Mouse (Mus musculus) CH12.LX (cell line): Measurements from ENCODE around the gene Cd3g. TPM values are rescaled to one million over a fixed set of nuclear protein-coding genes. Genes with fewer than 3 reads are reported as not detected.

ENCODE experiments used
- DNase-seq: peaks from one replicate; pipeline ENCODE4 v3.0.0-alpha.2; 2013; ENCODE audit errors: extremely low read depth
- H3K27ac ChIP-seq: 2 replicates; pipeline ENCODE4 v1.5.1; 2012; ENCODE audit warnings: low read depth, mild to moderate bottlenecking, control low read depth, moderate library complexity; ENCODE audit not compliant: insufficient read depth
- H3K27me3 ChIP-seq: replicated peaks from 2 replicates; pipeline ENCODE3; 2012; ENCODE audit warnings: inconsistent platforms
- H3K36me3 ChIP-seq, 2 experiments: replicated peaks in 1 of 2; 2 replicates each; pipeline versions ENCODE3 to v1.6.1; 2012; ENCODE audit warnings: inconsistent platforms in 1 of 2, low read length in 1 of 2, mild to moderate bottlenecking in 1 of 2, mixed read lengths in 1 of 2, moderate library complexity in 1 of 2; ENCODE audit not compliant: control insufficient read depth in 1 of 2, insufficient read depth in 1 of 2
- H3K4me1 ChIP-seq, 2 experiments: 2 replicates each; pipeline ENCODE4 v1.6.1; 2012; ENCODE audit warnings: inconsistent platforms in 1 of 2, moderate library complexity in 1 of 2; ENCODE audit not compliant: insufficient read depth in 2 of 2, control insufficient read depth in 1 of 2
- H3K4me2 ChIP-seq: 2 replicates; pipeline ENCODE4 v1.6.1; 2012; ENCODE audit warnings: low read depth, mild to moderate bottlenecking, control low read depth; ENCODE audit not compliant: poor library complexity, insufficient read depth, severe bottlenecking
- H3K4me3 ChIP-seq, 3 experiments: fragments of 150-350 bp in 1 of 3; sonication (generic) in 1 of 3; replicated peaks in 1 of 3; 2 replicates each; pipeline versions ENCODE3 to v1.5.1; 2011 to 2012; ENCODE audit warnings: low read depth in 2 of 3, low read length in 2 of 3, mild to moderate bottlenecking in 2 of 3, moderate library complexity in 2 of 3, control low read depth in 1 of 3, improper control_type of control experiment in 1 of 3, inconsistent platforms in 1 of 3, mixed read lengths in 1 of 3; ENCODE audit not compliant: poor library complexity in 1 of 3
- H3K79me2 ChIP-seq: replicated peaks from 2 replicates; pipeline ENCODE4 v1.6.1; 2012; ENCODE audit warnings: mild to moderate bottlenecking, moderate library complexity; ENCODE audit not compliant: control insufficient read depth, poor library complexity, insufficient read depth, severe bottlenecking; ENCODE audit errors: extremely low read depth
- H3K9ac ChIP-seq: 2 replicates; pipeline ENCODE4 v1.6.1; 2012; ENCODE audit warnings: low read depth, mild to moderate bottlenecking, control low read depth, moderate library complexity; ENCODE audit not compliant: insufficient read depth
- H3K9me3 ChIP-seq: replicated peaks from 2 replicates; pipeline ENCODE3; 2012; ENCODE audit warnings: low read length, inconsistent platforms, mixed read lengths
- BHLHE40 ChIP-seq: IDR thresholded peaks from 2 replicates; pipeline ENCODE4 v1.6.1; 2011; ENCODE audit warnings: mild to moderate bottlenecking, low read depth, low read length, improper control_type of control experiment
- CHD1 ChIP-seq: IDR thresholded peaks from 2 replicates; pipeline ENCODE4 v1.6.1; 2012; ENCODE audit warnings: low read depth, low read length, improper control_type of control experiment, inconsistent platforms
- CTCF ChIP-seq, 2 experiments: IDR thresholded peaks in 1 of 2; conservative IDR thresholded peaks in 1 of 2; 2 replicates each; pipeline ENCODE4 v1.5.1; 2011 to 2012; ENCODE audit warnings: low read depth in 2 of 2, low read length in 2 of 2, improper control_type of control experiment in 1 of 2, inconsistent platforms in 1 of 2, mild to moderate bottlenecking in 1 of 2, moderate library complexity in 1 of 2
- E2F4 ChIP-seq: IDR thresholded peaks from 2 replicates; pipeline ENCODE4 v1.6.1; 2011; ENCODE audit warnings: low read depth, low read length, improper control_type of control experiment; ENCODE audit not compliant: insufficient replicate concordance
- ELF1 ChIP-seq: IDR thresholded peaks from 2 replicates; pipeline ENCODE4 v1.6.1; 2014; ENCODE audit warnings: low read depth, mild to moderate bottlenecking, inconsistent platforms, low read length, improper control_type of control experiment
- EP300 ChIP-seq: IDR thresholded peaks from 2 replicates; pipeline ENCODE4 v1.6.1; 2011; ENCODE audit warnings: low read length, improper control_type of control experiment
- ETS1 ChIP-seq: conservative IDR thresholded peaks from 2 replicates; pipeline ENCODE4 v1.6.1; 2012; ENCODE audit warnings: low read depth, mild to moderate bottlenecking, inconsistent platforms, low read length, improper control_type of control experiment, moderate library complexity
- GABPA ChIP-seq: IDR thresholded peaks from 2 replicates; pipeline ENCODE4 v1.6.1; 2012; ENCODE audit warnings: low read depth, low read length, improper control_type of control experiment, inconsistent platforms; ENCODE audit not compliant: insufficient replicate concordance
- HCFC1 ChIP-seq: IDR thresholded peaks from 2 replicates; pipeline ENCODE4 v1.6.1; 2012; ENCODE audit warnings: low read depth, mild to moderate bottlenecking, inconsistent platforms, low read length, improper control_type of control experiment
- IRF4 ChIP-seq: IDR thresholded peaks from 2 replicates; pipeline ENCODE4 v1.6.1; 2014; ENCODE audit warnings: low read depth, mild to moderate bottlenecking, inconsistent platforms, low read length, improper control_type of control experiment
- JUN ChIP-seq: IDR thresholded peaks from 2 replicates; pipeline ENCODE4 v1.6.1; 2011; ENCODE audit warnings: low read depth, mild to moderate bottlenecking, low read length, improper control_type of control experiment, moderate library complexity; ENCODE audit not compliant: insufficient read depth
- JUND ChIP-seq: conservative IDR thresholded peaks from 2 replicates; pipeline ENCODE4 v1.6.1; 2011; ENCODE audit warnings: low read depth, low read length, improper control_type of control experiment
- KAT2A ChIP-seq: IDR thresholded peaks from 2 replicates; pipeline ENCODE4 v1.6.1; 2012; ENCODE audit warnings: low read length, improper control_type of control experiment, inconsistent platforms; ENCODE audit not compliant: insufficient replicate concordance
- MAFK ChIP-seq: IDR thresholded peaks from 2 replicates; pipeline ENCODE4 v1.6.1; 2011; ENCODE audit warnings: low read length, improper control_type of control experiment; ENCODE audit not compliant: insufficient replicate concordance
- MAX ChIP-seq: IDR thresholded peaks from 2 replicates; pipeline ENCODE4 v1.6.1; 2011; ENCODE audit warnings: low read length, improper control_type of control experiment
- MAZ ChIP-seq: IDR thresholded peaks from 2 replicates; pipeline ENCODE4 v1.6.1; 2012; ENCODE audit warnings: low read depth, mild to moderate bottlenecking, inconsistent platforms, low read length, improper control_type of control experiment, moderate library complexity
- MEF2A ChIP-seq: IDR thresholded peaks from 2 replicates; pipeline ENCODE4 v1.6.1; 2014; ENCODE audit warnings: low read depth, mild to moderate bottlenecking, inconsistent platforms, low read length, improper control_type of control experiment, borderline replicate concordance
- MXI1 ChIP-seq: IDR thresholded peaks from 2 replicates; pipeline ENCODE4 v1.6.1; 2011; ENCODE audit warnings: mild to moderate bottlenecking, low read depth, low read length, improper control_type of control experiment
- MYC ChIP-seq: IDR thresholded peaks from 2 replicates; pipeline ENCODE4 v1.6.1; 2011; ENCODE audit warnings: low read depth, mild to moderate bottlenecking, improper control_type of control experiment, low read length
- NELFE ChIP-seq: IDR thresholded peaks from 2 replicates; pipeline ENCODE4 v1.6.1; 2011; ENCODE audit warnings: low read depth, low read length, improper control_type of control experiment
- PAX5 ChIP-seq: IDR thresholded peaks from 2 replicates; pipeline ENCODE4 v1.6.1; 2012; ENCODE audit warnings: low read length, inconsistent platforms, mixed read lengths
- POLR2A ChIP-seq: IDR thresholded peaks from 2 replicates; pipeline ENCODE4 v1.6.1; 2011; ENCODE audit warnings: low read depth, mild to moderate bottlenecking, improper control_type of control experiment, low read length
- POLR2AphosphoS2 ChIP-seq: IDR thresholded peaks from 2 replicates; pipeline ENCODE4 v1.6.1; 2011; ENCODE audit warnings: low read depth, low read length, improper control_type of control experiment
- RAD21 ChIP-seq: IDR thresholded peaks from 2 replicates; pipeline ENCODE4 v1.6.1; 2011; ENCODE audit warnings: low read depth, mild to moderate bottlenecking, low read length, improper control_type of control experiment, moderate library complexity
- RCOR1 ChIP-seq: conservative IDR thresholded peaks from 2 replicates; pipeline ENCODE4 v1.6.1; 2012; ENCODE audit warnings: low read depth, mild to moderate bottlenecking, inconsistent platforms, low read length, improper control_type of control experiment
- SIN3A ChIP-seq: IDR thresholded peaks from 2 replicates; pipeline ENCODE4 v1.6.1; 2012; ENCODE audit warnings: low read length, improper control_type of control experiment, inconsistent platforms
- SMC3 ChIP-seq: IDR thresholded peaks from 2 replicates; pipeline ENCODE4 v1.6.1; 2011; ENCODE audit warnings: low read depth, low read length, improper control_type of control experiment
- TBP ChIP-seq: conservative IDR thresholded peaks from 2 replicates; pipeline ENCODE4 v1.6.1; 2011; ENCODE audit warnings: low read depth, low read length, improper control_type of control experiment
- TCF12 ChIP-seq: IDR thresholded peaks from 2 replicates; pipeline ENCODE4 v1.6.1; 2014; ENCODE audit warnings: low read depth, mild to moderate bottlenecking, inconsistent platforms, low read length, improper control_type of control experiment
- UBTF ChIP-seq: IDR thresholded peaks from 2 replicates; pipeline ENCODE4 v1.6.1; 2012; ENCODE audit warnings: low read depth, mild to moderate bottlenecking, inconsistent platforms, low read length, improper control_type of control experiment, moderate library complexity
- USF1 ChIP-seq: IDR thresholded peaks from 2 replicates; pipeline ENCODE4 v1.6.1; 2014; ENCODE audit warnings: low read depth, mild to moderate bottlenecking, inconsistent platforms, low read length, improper control_type of control experiment
- USF2 ChIP-seq: conservative IDR thresholded peaks from 2 replicates; pipeline ENCODE4 v1.6.1; 2011; ENCODE audit warnings: low read depth, low read length, improper control_type of control experiment
- ZC3H11A ChIP-seq: IDR thresholded peaks from 2 replicates; pipeline ENCODE4 v1.6.1; 2012; ENCODE audit warnings: low read depth, mild to moderate bottlenecking, inconsistent platforms, low read length, improper control_type of control experiment
- ZMIZ1 ChIP-seq: IDR thresholded peaks from 2 replicates; pipeline ENCODE4 v1.6.1; 2012; ENCODE audit warnings: low read depth, mild to moderate bottlenecking, inconsistent platforms, low read length, improper control_type of control experiment
- ZNF384 ChIP-seq: IDR thresholded peaks from 2 replicates; pipeline ENCODE4 v1.6.1; 2012; ENCODE audit warnings: low read depth, low read length, improper control_type of control experiment, inconsistent platforms
- dilution Hi-C: fragments of 300-500 bp; cut with MboI; formaldehyde crosslinking; loops from 2 replicates; pipeline ENCODE4 v1.14.3; 2020; ENCODE audit warnings: low sequenced_read_pairs; ENCODE audit not compliant: extremely low pct_unique_long_range_greater_than_20kb, extremely low pct_ligation_motif_present
- in situ Hi-C: fragments of 300-500 bp; cut with MboI; formaldehyde crosslinking; loops from 3 replicates; pipeline ENCODE4 v1.14.3; 2019; ENCODE audit warnings: low sequenced_read_pairs, low pct_ligation_motif_present, low pct_unique_long_range_greater_than_20kb, mixed read lengths
- polyA plus RNA-seq: library from polyadenylated mRNA; unstranded; fragments of >175 nt; gene quantifications from 2 replicates; pipeline ENCODE4 v1.2.1, GENCODE M21; 2012; ENCODE audit warnings: low read depth; ENCODE audit not compliant: insufficient read length
- total RNA-seq, 2 experiments: library from RNA; depleted of rRNA; stranded (reverse); fragments of 300-350 nt in 1 of 2; fragments of >200 nt in 1 of 2; gene quantifications; 2 replicates each; pipeline ENCODE4 v1.2.3; 2012 to 2014

Cd3g gene
- total and polyA plus RNA-seq, 3 experiments: 1.7 to 12.7 (median 2.9) TPM

- no peak overlapping the region for H3K9ac ChIP-seq
- no peak overlapping the region for H3K4me2 ChIP-seq
- no peak for DNase-seq
- H3K4me1 ChIP-seq: no peaks in the 10 kb centered on the region
- H3K27ac ChIP-seq: no peak overlapping the region
- no peaks in the 10 kb centered on the region for H3K27me3 ChIP-seq
- H3K4me3 ChIP-seq: no peak overlapping the region
- peak; percentile 69 for TF ChIP-seq SMC3
- TF ChIP-seq USF1: no peak
- TF ChIP-seq TCF12: no peak
- no peak for TF ChIP-seq E2F4
- TF ChIP-seq RAD21: peak; percentile 63
- no peak for TF ChIP-seq EP300
- TF ChIP-seq UBTF: no peak
- no peak for TF ChIP-seq SIN3A
- no peak for TF ChIP-seq MXI1
- TF ChIP-seq MEF2A: no peak
- no peak for TF ChIP-seq ETS1
- TF ChIP-seq CTCF (conservative IDR thresholded peaks at IDR 0.05 in 1 of 2, IDR thresholded peaks at IDR 0.05 in 1 of 2; ENCODE audit: low read depth in 2 of 2, low read length in 2 of 2): peak in 1 of 2 experiments; percentile 66; a peak in 2 of 4 replicates
- peak; percentile 12; the same call in 1 of the 2 replicates for TF ChIP-seq ZC3H11A
- no peak for TF ChIP-seq RCOR1
- no peak for TF ChIP-seq MAX
- no peak for TF ChIP-seq PAX5
- no peak for TF ChIP-seq CHD1
- TF ChIP-seq JUND: no peak
- no peak for TF ChIP-seq MYC
- no peak for TF ChIP-seq POLR2AphosphoS2
- no peak for TF ChIP-seq JUN
- no peak for TF ChIP-seq ZNF384
- no peak for TF ChIP-seq POLR2A
- TF ChIP-seq IRF4: no peak
- TF ChIP-seq TBP: no peak
- no peak for TF ChIP-seq NELFE
- TF ChIP-seq KAT2A: no peak
- no peak for TF ChIP-seq GABPA
- TF ChIP-seq ZMIZ1: no peak
- TF ChIP-seq MAZ: no peak
- TF ChIP-seq USF2: no peak
- no peak for TF ChIP-seq ELF1
- TF ChIP-seq BHLHE40: no peak
- no peak for TF ChIP-seq HCFC1
- no peak for TF ChIP-seq MAFK
- H3K9me3 ChIP-seq: peaks cover 6% of the 10 kb centered on the region
- dilution Hi-C loops (no loop called here), in situ Hi-C loops (loop anchor here (25.0 kb wide), 1 partner anchor 372 kb away; the partner anchor contains the start of gene Fxyd2)
- H3K36me3 ChIP-seq: no peaks in the 10 kb centered on the region
- H3K79me2 ChIP-seq: no peaks in the 10 kb centered on the region
These were observed 34.6 kb upstream of the Cd3g start for GRCm38 (mm10) chr9:45014879-45015278.
